Mouse (Mus musculus): Measurements from ENCODE around the gene Gm20388.

DNA sequence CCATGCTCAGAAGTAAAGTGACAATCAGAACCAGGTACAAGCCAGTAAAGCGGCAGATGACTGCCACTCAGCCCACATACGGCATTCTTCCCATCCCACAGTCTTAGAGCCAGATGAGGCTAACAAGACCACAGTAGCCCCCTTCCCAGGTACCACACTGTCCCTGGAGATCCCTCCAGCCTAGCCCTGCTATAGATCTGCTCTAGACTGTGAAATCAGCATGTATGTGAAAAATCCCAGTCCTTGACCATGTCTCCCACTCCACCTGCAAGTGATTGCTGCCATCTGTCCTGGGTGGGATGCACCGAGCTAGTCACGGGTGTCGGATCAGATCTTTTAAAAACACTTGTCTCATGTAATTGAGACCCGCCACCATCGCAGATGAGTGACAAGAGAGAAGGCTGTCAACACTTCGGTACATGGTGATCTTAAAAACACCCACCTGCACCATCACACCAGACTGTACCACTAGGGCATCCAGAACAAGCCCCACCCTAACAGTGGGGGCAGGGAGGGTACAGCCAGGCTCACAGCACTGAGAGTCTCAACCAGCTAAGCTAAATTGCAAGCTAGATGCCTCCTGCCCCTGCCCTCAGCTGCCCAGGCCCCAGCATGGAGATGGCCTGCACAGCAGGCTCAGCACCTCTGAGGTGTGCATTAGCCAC is 669.8 kb downstream of the Gm20388 start:
- no peak for TF ChIP-seq CTCF (IDR thresholded peaks at IDR 0.05; ENCODE audit: borderline replicate concordance, insufficient read depth, low read depth, low read length)
- TF ChIP-seq POLR2A (IDR thresholded peaks at IDR 0.05; ENCODE audit: borderline replicate concordance, insufficient read depth, low read length), result no peak
